Mouse (Mus musculus): ENCODE results near the gene Kcnj14. TPM values are rescaled to one million over a fixed set of nuclear protein-coding genes. Genes with fewer than 3 reads are reported as not detected.

The Kcnj14 gene
- polyA plus RNA-seq, 1 experiment = not detected

DNA sequence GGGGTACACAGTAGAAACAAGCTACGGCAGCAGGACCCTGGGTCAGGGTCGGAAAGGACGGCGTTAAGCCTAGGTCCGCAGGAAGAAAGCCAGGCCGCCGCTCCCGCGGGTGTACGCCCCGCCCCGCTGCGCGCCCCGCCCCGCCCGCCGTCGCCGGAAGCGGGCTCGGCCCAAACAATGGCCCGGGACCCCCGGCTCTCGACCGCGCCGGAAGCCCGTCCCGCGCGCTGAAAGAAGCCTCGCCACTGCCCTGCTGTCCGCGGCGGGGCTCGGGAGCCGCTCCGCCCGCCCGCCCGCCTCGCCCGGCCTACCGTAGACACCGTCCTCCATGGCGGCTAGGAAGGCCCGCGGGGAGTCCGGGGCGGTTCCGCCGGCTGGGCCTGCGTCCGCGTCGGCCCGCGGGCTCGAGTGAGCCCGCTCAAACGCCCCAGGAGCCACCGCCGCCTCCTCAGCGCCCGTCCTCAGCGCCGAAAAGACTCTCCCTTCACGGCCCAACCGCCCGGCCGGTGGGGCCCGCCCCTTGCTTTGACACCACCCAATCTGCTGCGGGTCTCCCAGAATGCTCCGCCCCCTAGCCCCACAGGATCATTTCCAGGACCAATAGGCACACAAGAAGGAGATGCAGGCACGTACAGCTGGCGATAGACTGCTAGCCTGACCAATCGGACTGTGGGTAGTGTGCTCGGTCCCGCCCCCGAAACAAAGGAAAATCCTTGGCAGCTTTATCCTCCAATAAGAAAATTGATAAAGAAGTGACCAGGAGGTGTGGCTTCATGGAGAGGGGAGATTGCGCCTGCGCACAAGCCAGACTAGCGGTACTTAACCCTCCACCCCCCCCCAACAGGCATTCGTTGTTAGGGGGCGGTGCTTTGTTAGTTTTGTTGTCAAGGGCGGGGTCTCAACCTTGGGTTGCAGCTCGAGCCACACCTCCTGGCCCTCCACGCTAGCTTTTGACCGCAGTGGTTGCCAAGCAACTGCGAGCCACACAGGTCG lies 10.5 kb downstream of the Kcnj14 start, which contains the start of gene Cyth2:
Gene Cyth2 (minus strand): TSS at position 795 of the 993 bp plus-strand sequence.
- no peak for TF ChIP-seq CTCF (IDR thresholded peaks at IDR 0.05; ENCODE audit: low read depth, low read length)
- TF ChIP-seq POLR2A (IDR thresholded peaks at IDR 0.05; ENCODE audit: borderline replicate concordance, low read depth, low read length) = no peak
- peaks cover 19% of the 10 kb centered on the region for H3K4me1 ChIP-seq (ENCODE audit: control insufficient read depth, insufficient read depth, low read length)
- peak within 1 kb of the TSS; percentile 93 for H3K4me3 ChIP-seq (ENCODE audit: insufficient read depth, low read length)
- peak within 1 kb of the TSS; percentile 64 for H3K27ac ChIP-seq (ENCODE audit: insufficient read depth, low read depth, low read length)

DNA sequence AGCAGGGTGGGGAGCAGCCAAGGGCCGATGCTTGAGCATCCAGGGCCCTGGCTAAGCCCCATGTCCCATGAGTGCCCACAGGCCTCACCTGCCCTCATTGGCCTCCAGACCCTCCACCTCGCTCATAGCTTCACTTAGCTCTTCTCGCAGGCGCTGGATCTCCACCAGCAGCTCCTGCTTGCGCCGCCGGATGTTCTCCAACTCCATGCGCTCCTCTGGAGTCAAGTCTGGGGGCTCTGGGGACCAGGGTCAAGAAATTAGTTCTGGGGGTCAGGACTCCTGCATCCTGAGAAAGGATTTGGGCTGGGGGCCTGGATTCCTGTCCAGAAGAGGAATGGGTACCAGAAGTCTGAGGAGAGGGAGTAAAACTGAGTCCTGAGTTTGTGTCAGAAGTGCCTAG lies 11.7 kb downstream of the Kcnj14 start:
- H3K4me3 ChIP-seq (ENCODE audit: insufficient read depth, low read length) = peak overlapping the region; percentile 93
- H3K4me1 ChIP-seq (ENCODE audit: control insufficient read depth, insufficient read depth, low read length) = peaks cover 19% of the 10 kb centered on the region
- TF ChIP-seq CTCF (IDR thresholded peaks at IDR 0.05; ENCODE audit: low read depth, low read length) (no peak), POLR2A (IDR thresholded peaks at IDR 0.05; ENCODE audit: borderline replicate concordance, low read depth, low read length) (no peak)
- no peak overlapping the region for H3K27ac ChIP-seq (ENCODE audit: insufficient read depth, low read depth, low read length)

DNA sequence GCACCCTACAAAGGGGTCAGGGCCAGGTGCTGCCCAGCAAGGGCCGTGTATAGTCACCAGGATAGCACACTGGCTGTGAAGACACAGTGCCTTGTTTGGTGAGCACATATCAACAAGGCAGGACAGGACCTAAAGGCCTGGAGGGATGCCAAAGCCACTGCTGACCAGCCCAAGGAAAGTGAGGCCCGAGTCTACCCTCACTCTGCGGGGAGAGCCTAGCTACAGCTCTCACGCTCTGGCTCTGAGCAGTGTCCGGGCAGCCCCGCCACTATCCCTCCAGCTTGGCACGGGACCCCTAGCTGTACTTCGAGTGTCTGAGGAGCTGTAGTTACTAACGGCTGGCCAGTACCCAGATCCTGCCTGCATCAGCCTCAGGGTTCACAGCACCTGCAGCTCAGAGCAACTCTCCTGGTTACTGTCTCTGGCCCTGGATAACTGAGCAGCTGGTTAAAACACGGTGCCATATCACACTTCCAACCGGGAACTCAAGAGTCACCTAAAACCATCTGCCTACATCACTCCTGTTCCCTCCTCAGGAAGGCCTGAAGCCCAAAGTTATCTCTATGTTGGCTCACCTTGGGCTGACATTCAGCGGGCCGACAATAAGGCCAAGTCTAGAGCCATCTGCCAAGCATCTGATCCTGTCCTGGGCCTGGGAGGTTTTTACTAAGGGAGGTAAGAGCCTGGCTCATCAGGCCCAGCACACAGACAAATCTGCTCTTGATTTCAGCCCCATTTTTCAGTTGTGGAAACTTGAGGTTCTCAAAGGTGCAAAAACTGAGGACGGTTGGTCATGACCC lies 15.1 kb downstream of the Kcnj14 start:
- no peak overlapping the region for H3K4me3 ChIP-seq (ENCODE audit: insufficient read depth, low read length)
- TF ChIP-seq POLR2A (IDR thresholded peaks at IDR 0.05; ENCODE audit: borderline replicate concordance, low read depth, low read length) (no peak), CTCF (IDR thresholded peaks at IDR 0.05; ENCODE audit: low read depth, low read length) (no peak)
- no peak overlapping the region for H3K27ac ChIP-seq (ENCODE audit: insufficient read depth, low read depth, low read length)
- H3K4me1 ChIP-seq (ENCODE audit: control insufficient read depth, insufficient read depth, low read length) = peaks cover 4% of the 10 kb centered on the region; the same call in 1 of the 2 replicates

DNA sequence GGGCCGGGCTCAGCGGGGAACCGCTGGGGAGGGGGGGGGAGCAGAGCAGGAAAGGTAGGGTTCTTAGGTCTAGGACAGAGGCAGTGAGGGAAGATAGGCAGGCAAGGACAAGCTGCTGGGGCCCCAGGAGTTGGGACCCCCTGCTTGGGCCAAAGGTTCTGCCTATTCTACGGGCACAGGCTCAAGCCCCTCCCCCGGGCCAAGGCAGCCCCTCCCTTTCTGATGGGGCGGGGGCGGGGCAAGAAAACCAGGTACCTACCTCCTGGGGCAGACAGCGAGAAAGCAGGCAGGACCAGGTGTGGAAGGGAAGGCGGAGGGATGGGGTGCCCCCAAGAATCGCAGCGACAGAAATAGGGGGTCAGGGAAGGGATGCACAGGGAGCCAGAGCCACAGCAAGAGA lies 16.1 kb downstream of the Kcnj14 start:
- H3K4me1 ChIP-seq (ENCODE audit: control insufficient read depth, insufficient read depth, low read length) = peaks cover 4% of the 10 kb centered on the region; the same call in 1 of the 2 replicates
- no peak for TF ChIP-seq POLR2A (IDR thresholded peaks at IDR 0.05; ENCODE audit: borderline replicate concordance, low read depth, low read length)
- no peak for TF ChIP-seq CTCF (IDR thresholded peaks at IDR 0.05; ENCODE audit: low read depth, low read length)
- no peak overlapping the region for H3K4me3 ChIP-seq (ENCODE audit: insufficient read depth, low read length)
- H3K27ac ChIP-seq (ENCODE audit: insufficient read depth, low read depth, low read length) = no peak overlapping the region

DNA sequence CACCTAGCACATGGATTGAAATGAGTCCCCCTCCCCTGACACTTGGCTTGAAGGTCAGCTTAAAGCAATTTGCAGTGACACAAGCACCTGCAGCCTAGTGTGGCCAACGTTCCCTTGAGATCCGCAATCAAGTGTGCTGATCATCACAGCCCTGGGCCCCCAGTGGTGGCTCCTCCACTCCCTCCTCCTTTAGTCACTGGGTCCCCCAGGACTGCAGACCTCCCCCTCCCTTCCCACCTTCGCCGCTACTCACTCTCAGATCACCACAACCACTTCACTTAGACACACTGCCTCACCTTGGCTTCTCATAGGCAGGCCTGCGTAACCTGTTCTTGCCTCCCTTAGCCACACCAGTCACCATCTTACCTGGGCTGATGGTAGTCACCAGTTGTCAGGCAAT lies 18.6 kb downstream of the Kcnj14 start:
- Histone ChIP-seq H3K4me3 (ENCODE audit: insufficient read depth, low read length) (no peak overlapping the region), H3K4me1 (ENCODE audit: control insufficient read depth, insufficient read depth, low read length) (no peaks in the 10 kb centered on the region), H3K27ac (ENCODE audit: insufficient read depth, low read depth, low read length) (no peak overlapping the region)
- no peak for TF ChIP-seq CTCF (IDR thresholded peaks at IDR 0.05; ENCODE audit: low read depth, low read length)
- no peak for TF ChIP-seq POLR2A (IDR thresholded peaks at IDR 0.05; ENCODE audit: borderline replicate concordance, low read depth, low read length)

DNA sequence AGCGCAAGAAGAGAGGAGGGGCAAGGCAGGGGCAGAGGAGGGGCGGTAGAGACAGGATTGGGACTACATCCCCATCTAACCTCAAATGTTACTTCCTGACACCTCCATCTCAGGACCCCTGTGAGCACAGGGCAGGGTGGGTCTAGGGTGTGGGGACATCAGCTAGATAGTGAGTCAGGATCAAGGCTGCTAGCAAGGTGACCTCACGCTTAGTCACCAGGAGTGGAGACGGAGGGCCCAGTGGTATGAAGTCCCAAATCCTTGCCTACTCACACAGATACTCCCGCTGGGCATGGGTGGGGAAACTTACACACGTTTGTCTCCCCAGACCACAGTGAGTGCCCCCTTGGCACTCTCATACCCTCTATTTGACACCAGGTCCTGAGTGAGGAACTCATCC lies 22.0 kb downstream of the Kcnj14 start:
- TF ChIP-seq CTCF (IDR thresholded peaks at IDR 0.05; ENCODE audit: low read depth, low read length) (no peak), POLR2A (IDR thresholded peaks at IDR 0.05; ENCODE audit: borderline replicate concordance, low read depth, low read length) (no peak)
- no peak overlapping the region for H3K4me3 ChIP-seq (ENCODE audit: insufficient read depth, low read length)
- H3K27ac ChIP-seq (ENCODE audit: insufficient read depth, low read depth, low read length) = no peak overlapping the region
- no peaks in the 10 kb centered on the region for H3K4me1 ChIP-seq (ENCODE audit: control insufficient read depth, insufficient read depth, low read length)

DNA sequence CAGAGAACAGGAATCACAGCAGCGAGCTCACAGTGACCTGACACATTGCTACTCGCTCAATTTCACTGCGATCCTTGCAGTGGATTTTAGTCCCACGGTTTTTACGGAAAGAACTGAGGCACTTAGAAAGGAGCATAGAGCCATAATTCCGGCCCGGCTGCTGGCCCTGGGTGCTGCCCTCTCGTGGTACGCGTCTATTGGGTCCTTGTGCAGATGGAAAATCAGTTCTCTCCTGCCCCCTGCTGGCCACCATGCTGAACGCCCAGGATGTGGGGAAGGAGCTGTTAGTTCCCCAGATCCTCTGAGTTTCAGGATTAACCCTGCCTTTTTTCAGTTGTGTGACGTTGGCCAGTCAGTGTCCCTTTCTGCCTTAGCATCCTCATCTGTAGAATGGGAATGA lies 23.2 kb downstream of the Kcnj14 start:
- Histone ChIP-seq H3K27ac (ENCODE audit: insufficient read depth, low read depth, low read length) (no peak overlapping the region), H3K4me1 (ENCODE audit: control insufficient read depth, insufficient read depth, low read length) (no peaks in the 10 kb centered on the region), H3K4me3 (ENCODE audit: insufficient read depth, low read length) (peak overlapping the region; percentile 54)
- peak; percentile 100 for TF ChIP-seq CTCF (IDR thresholded peaks at IDR 0.05; ENCODE audit: low read depth, low read length)
- TF ChIP-seq POLR2A (IDR thresholded peaks at IDR 0.05; ENCODE audit: borderline replicate concordance, low read depth, low read length) = no peak

DNA sequence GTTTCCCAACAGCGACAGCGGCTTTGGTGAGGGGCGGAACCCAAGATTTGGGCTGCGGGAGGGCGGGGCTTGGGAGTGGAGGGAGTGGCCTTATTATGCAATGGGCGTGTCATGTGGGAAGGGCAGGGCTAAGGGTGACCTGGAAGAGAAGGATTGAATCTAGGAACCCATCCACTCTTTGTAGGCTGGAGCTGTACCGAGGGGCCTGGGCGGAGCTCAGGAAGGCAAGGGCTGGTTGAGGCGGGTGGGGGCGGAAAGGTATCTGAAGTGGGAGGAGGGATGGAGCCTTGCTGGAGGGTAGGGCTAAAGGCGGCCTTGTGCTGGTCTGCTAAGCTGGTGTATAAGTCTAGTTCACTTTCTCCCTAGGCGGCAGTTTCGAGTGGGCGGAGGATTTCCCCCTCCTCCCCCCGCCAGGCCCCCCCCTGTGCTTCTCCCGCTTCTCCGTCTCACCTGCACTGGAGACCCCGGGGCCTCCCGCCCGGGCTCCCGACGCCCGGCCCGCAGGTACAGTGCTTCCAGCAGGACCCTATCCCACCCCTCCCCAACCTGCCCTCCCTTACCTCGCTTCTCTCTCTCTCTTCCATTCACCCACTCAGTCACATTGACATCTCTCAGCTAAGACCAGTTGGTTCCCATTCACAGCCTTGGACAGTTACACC lies 23.9 kb downstream of the Kcnj14 start:
- Histone ChIP-seq H3K4me3 (ENCODE audit: insufficient read depth, low read length) (peak overlapping the region; percentile 54), H3K27ac (ENCODE audit: insufficient read depth, low read depth, low read length) (no peak overlapping the region), H3K4me1 (ENCODE audit: control insufficient read depth, insufficient read depth, low read length) (no peaks in the 10 kb centered on the region)
- TF ChIP-seq CTCF (IDR thresholded peaks at IDR 0.05; ENCODE audit: low read depth, low read length) (no peak), POLR2A (IDR thresholded peaks at IDR 0.05; ENCODE audit: borderline replicate concordance, low read depth, low read length) (no peak)

DNA sequence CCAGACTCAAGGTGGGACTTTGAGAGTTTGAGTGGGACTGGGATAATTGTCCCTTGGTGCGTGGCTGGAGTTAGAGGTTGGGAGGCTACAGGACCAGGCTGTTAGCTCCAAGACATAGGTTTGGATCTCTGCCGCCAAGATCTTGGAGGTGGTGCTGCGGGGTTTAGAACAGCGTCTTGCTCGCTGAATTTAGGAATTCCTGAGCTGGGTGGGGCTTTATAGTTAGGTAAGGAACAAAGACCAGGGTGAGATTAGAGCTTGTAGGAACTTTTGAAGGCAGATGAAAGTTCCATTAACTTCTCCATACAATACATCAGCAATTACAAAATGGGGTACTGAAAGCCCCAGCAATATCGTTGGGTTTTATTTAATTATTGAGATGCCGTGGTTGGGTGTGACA lies 24.6 kb downstream of the Kcnj14 start:
- no peaks in the 10 kb centered on the region for H3K4me1 ChIP-seq (ENCODE audit: control insufficient read depth, insufficient read depth, low read length)
- TF ChIP-seq CTCF (IDR thresholded peaks at IDR 0.05; ENCODE audit: low read depth, low read length) (no peak), POLR2A (IDR thresholded peaks at IDR 0.05; ENCODE audit: borderline replicate concordance, low read depth, low read length) (no peak)
- no peak overlapping the region for H3K27ac ChIP-seq (ENCODE audit: insufficient read depth, low read depth, low read length)
- H3K4me3 ChIP-seq (ENCODE audit: insufficient read depth, low read length) = no peak overlapping the region
